Mouse (Mus musculus) forebrain, embryonic 16.5 days (tissue): Measurements from ENCODE around the gene Pth2. TPM values are rescaled to one million over a fixed set of nuclear protein-coding genes. Genes with fewer than 3 reads are reported as not detected.
A peak's percentile ranks its signal among the peaks of the same experiment; 100 is the strongest.

Experiments
- ATAC-seq: fragments of 200-750 bp; cut with Nextera tagmentation; 2 replicates; pipeline ENCODE4 v1.8.0; 2017; ENCODE audit warnings: mild to moderate bottlenecking, moderate library complexity
- H3K27ac ChIP-seq: fragments of 300-500 bp; sonication (generic); 2 replicates; pipeline ENCODE4 v1.5.1; 2014; ENCODE audit warnings: low read length, control low read depth
- H3K27me3 ChIP-seq: fragments of 300-500 bp; sonication (generic); replicated peaks from 2 replicates; pipeline ENCODE4 v1.6.1; 2014; ENCODE audit warnings: low read length; ENCODE audit not compliant: control insufficient read depth, insufficient read depth
- H3K36me3 ChIP-seq: fragments of 300-500 bp; sonication (generic); 2 replicates; pipeline ENCODE4 v1.6.1; 2014; ENCODE audit not compliant: control insufficient read depth, insufficient read depth
- H3K4me1 ChIP-seq: fragments of 300-500 bp; sonication (generic); replicated peaks from 2 replicates; pipeline ENCODE4 v1.6.1; 2014; ENCODE audit warnings: low read length; ENCODE audit not compliant: control insufficient read depth, insufficient read depth
- H3K4me2 ChIP-seq: fragments of 300-500 bp; sonication (generic); 2 replicates; pipeline ENCODE4 v1.6.1; 2014; ENCODE audit warnings: mild to moderate bottlenecking, low read length, control low read depth
- H3K4me3 ChIP-seq: fragments of 300-500 bp; sonication (generic); replicated peaks from 2 replicates; pipeline ENCODE4 v1.5.1; 2014; ENCODE audit warnings: mild to moderate bottlenecking, low read length, control low read depth
- H3K9ac ChIP-seq: fragments of 300-500 bp; sonication (generic); replicated peaks from 2 replicates; pipeline ENCODE4 v1.6.1; 2014; ENCODE audit warnings: low read depth, low read length, control low read depth
- H3K9me3 ChIP-seq: fragments of 300-500 bp; sonication (generic); 2 replicates; pipeline ENCODE4 v1.6.1; 2016; ENCODE audit warnings: low read length; ENCODE audit not compliant: control insufficient read depth
- WGBS: fragments of 180-500 bp; shearing (Covaris S2); extraction: QIAGEN DNeasy Blood & Tissue Kit; methylation state at CpG from one replicate; pipeline ENCODE4 v1.1.7; 2014; 5-methylcytosine and 5-hydroxymethylcytosine counted together
- polyA plus RNA-seq: library from polyadenylated mRNA; unstranded; fragments of >200 nt; fragmentation: Nextera tagmentation; extraction: Ambion mirVana; gene quantifications from 2 replicates; pipeline ENCODE4 v1.2.1, GENCODE M21; 2015

Pth2 gene
- polyA plus RNA-seq, 1 experiment from 2014 or later: 0.63 TPM

DNA sequence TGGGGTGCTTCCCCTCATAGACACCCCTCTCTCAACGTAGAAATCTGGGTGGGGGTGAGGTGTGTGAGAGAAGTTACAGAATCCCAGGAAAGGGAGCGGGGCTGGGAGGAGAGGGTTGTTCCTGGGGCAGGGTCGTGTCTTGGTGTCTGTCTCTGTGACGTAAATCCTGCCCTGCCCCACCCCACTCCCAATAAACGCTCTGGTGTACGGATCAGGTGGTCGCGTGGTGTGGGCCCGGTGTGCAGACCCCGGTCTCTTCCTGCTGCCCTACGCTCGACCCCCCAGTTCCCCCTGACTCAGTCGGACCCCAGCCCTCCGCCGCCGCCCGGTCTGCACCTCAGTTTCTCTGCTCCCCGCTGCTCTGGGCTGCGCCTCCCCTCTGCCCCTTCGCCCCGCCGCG, 4.9 kb upstream of the Pth2 start:
- H3K27me3 ChIP-seq: peaks cover 71% of the 10 kb centered on the region
- H3K9ac ChIP-seq: no peak overlapping the region
- under 1% methylated on average over 23 of the region's 23 CpGs for WGBS
- 0 out of 2 replicates have a peak, but pooled peaks cover 2% of the 10 kb centered on the region for H3K36me3 ChIP-seq
- no peak overlapping the region for H3K4me3 ChIP-seq
- 0 out of 2 replicates have a peak, but pooled peaks have one; percentile 10 for ATAC-seq
- H3K4me1 ChIP-seq: peaks cover 9% of the 10 kb centered on the region
- no peak overlapping the region for H3K27ac ChIP-seq
- no peaks in the 10 kb centered on the region for H3K9me3 ChIP-seq
- peak overlapping the region; percentile 39 for H3K4me2 ChIP-seq

DNA sequence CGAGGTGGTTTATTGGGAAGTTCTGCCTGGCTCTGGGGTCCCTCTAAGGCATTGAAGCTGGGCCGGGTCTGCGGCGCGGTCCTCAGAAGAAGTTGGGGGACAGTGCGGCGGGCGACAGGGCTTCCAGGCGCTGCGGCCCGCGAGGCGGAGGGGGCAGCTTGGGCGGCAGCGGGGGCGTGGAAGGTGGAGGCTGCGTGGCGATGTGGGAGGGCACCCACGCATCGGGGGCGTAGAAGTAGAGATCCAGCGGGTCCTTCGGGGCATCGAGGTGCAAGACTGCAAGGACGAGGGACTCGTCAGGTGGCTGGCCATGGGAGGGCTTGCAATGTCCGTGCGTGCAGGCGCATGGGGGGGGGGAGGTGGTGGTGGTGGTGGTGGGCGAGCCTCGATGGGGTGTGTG, 4.4 kb upstream of the Pth2 start:
- Histone ChIP-seq H3K9me3 (no peaks in the 10 kb centered on the region), H3K27me3 (peaks cover 75% of the 10 kb centered on the region), H3K9ac (no peak overlapping the region), H3K4me1 (peaks cover 11% of the 10 kb centered on the region), H3K36me3 (0 out of 2 replicates have a peak, but pooled peaks cover 2% of the 10 kb centered on the region), H3K4me3 (peak overlapping the region; percentile 10; the same call in 1 of the 2 replicates), H3K4me2 (peak overlapping the region; percentile 39), H3K27ac (no peak overlapping the region)
- peak; percentile 23; the same call in 1 of the 2 replicates for ATAC-seq
- WGBS: under 1% methylated on average over 31 of the region's 31 CpGs

- no peak overlapping the region for H3K4me3 ChIP-seq
- no peaks in the 10 kb centered on the region for H3K9me3 ChIP-seq
- 18% methylated on average over 7 of the region's 7 CpGs for WGBS
- H3K36me3 ChIP-seq: no peaks in the 10 kb centered on the region
- peaks cover 22% of the 10 kb centered on the region for H3K4me1 ChIP-seq
- no peak overlapping the region for H3K4me2 ChIP-seq
- ATAC-seq: no peak
- H3K27me3 ChIP-seq: peaks cover 86% of the 10 kb centered on the region
- no peak overlapping the region for H3K27ac ChIP-seq
- H3K9ac ChIP-seq: no peak overlapping the region
These were observed 2.2 kb upstream of the Pth2 start for GRCm38 (mm10) chr7:45178550-45178949.

GRCm38 (mm10) chr7:45179469-45179868, 1.3 kb upstream of the Pth2 start, which contains the start of gene Gfy:
Gene Gfy, minus strand, starts transcription at chr7:45179569.
- 20% methylated on average over 7 of the region's 7 CpGs for WGBS
- no peaks in the 10 kb centered on the region for H3K36me3 ChIP-seq
- H3K27me3 ChIP-seq: peaks cover 89% of the 10 kb centered on the region
- no peak for ATAC-seq
- no peak within 1 kb of the TSS for H3K27ac ChIP-seq
- no peak within 1 kb of the TSS for H3K9ac ChIP-seq
- peaks cover 22% of the 10 kb centered on the region for H3K4me1 ChIP-seq
- no peak within 1 kb of the TSS for H3K4me3 ChIP-seq
- H3K4me2 ChIP-seq: no peak within 1 kb of the TSS
- no peaks in the 10 kb centered on the region for H3K9me3 ChIP-seq

DNA sequence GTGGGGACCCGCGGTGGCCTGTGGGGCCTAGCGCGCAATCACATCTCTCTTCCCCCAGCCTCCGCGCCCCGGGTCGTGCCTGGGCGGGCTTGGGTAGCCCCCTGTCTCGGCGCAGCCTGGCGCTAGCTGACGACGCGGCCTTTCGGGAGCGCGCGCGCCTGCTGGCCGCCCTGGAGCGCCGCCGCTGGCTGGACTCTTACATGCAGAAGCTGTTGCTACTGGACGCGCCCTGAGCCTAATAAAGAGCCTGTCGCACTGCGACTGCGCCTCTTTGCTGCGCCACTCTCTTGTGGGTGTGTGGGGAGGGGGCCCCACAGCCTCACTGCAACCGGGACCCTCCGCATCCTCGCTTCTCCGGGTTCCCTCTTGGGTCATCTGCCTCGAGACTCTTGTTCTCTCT, 745 bp downstream of the Pth2 start:
- Histone ChIP-seq H3K9ac (no peak overlapping the region), H3K4me3 (peak overlapping the region; percentile 14), H3K36me3 (no peaks in the 10 kb centered on the region), H3K27me3 (peaks cover 77% of the 10 kb centered on the region), H3K27ac (no peak overlapping the region), H3K4me2 (peak overlapping the region; percentile 61), H3K4me1 (peaks cover 14% of the 10 kb centered on the region), H3K9me3 (no peaks in the 10 kb centered on the region)
- no peak for ATAC-seq
- 4% methylated on average over 27 of the region's 35 CpGs for WGBS

DNA sequence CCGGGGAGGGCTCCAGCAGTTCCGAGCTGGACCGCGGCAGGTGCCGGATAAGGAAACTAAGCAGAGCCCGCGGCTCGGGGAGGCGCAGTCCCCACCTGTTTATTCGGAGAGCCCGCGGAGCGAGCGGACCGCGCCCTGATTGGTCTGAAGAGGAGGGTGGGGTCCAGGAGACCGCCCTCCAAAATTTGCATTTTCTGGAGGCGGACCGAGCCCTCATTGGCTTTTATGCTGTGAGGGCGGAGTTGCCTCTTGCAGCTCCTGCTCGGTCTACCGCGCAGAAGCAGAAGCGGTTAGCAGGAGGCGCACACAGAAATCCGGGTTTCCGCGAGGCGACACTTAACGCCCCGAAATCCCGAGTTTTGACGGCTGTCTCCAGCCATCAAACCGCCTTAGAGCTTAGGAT, 1.4 kb downstream of the Pth2 start:
- peaks cover 76% of the 10 kb centered on the region for H3K27me3 ChIP-seq
- peak; percentile 96 for ATAC-seq
- peak overlapping the region; percentile 20; the same call in 1 of the 2 replicates for H3K9ac ChIP-seq
- H3K27ac ChIP-seq: no peak overlapping the region
- under 1% methylated on average over 34 of the region's 34 CpGs for WGBS
- H3K9me3 ChIP-seq: no peaks in the 10 kb centered on the region
- peak overlapping the region; percentile 61 for H3K4me2 ChIP-seq
- H3K4me1 ChIP-seq: peaks cover 13% of the 10 kb centered on the region
- peak overlapping the region; percentile 43 for H3K4me3 ChIP-seq
- no peaks in the 10 kb centered on the region for H3K36me3 ChIP-seq

DNA sequence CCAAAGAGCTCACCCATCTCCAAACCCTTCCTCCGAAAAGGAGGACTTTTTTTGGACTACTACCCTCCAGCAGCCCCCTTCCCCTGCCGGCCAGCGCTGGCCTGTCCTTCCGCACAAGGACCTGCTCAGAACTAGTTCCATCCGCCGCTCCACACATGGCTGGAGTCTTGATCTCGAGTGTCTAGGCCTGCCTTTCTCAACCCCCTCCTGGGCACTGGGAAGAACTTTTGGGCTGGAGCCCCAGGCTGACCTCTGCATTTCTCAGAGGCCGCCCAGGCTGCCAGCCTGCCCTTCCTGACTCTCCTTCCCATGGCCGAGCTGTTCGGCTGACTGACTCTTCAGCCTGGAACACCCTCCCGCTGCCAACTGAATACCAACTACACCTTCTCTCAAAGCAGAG, 1.8 kb downstream of the Pth2 start:
- H3K4me3 ChIP-seq: peak overlapping the region; percentile 43
- no peaks in the 10 kb centered on the region for H3K9me3 ChIP-seq
- peak; percentile 24; the same call in 1 of the 2 replicates for ATAC-seq
- no peak overlapping the region for H3K27ac ChIP-seq
- H3K9ac ChIP-seq: peak overlapping the region; percentile 20; the same call in 1 of the 2 replicates
- no peaks in the 10 kb centered on the region for H3K36me3 ChIP-seq
- peak overlapping the region; percentile 61 for H3K4me2 ChIP-seq
- WGBS: 9% methylated on average over 11 of the region's 11 CpGs
- peaks cover 72% of the 10 kb centered on the region for H3K27me3 ChIP-seq
- peaks cover 13% of the 10 kb centered on the region for H3K4me1 ChIP-seq

DNA sequence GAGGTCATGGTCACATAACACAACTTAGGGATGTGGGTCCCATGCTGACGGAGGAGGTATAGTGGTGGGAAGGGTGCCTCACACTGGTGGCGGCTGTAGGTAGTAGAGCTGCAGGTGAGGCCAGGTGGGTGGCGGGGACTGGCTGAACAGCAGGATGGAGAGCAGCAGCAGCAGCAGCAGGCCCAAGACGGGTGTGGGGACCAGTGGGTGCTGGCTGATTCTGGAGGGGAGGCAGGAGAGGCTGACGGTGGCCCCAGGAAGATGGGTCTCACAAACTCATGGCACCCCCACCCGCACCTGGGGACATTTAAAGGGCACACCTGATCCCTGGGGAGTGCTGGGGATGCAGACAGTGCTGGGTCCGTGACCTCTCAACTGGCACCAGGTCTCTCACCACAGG, 2.9 kb downstream of the Pth2 start:
- WGBS: 60% methylated on average over 7 of the region's 7 CpGs
- H3K9me3 ChIP-seq: no peaks in the 10 kb centered on the region
- no peak for ATAC-seq
- H3K27me3 ChIP-seq: peaks cover 61% of the 10 kb centered on the region
- no peaks in the 10 kb centered on the region for H3K36me3 ChIP-seq
- no peak overlapping the region for H3K4me2 ChIP-seq
- H3K4me1 ChIP-seq: peaks cover 13% of the 10 kb centered on the region
- no peak overlapping the region for H3K9ac ChIP-seq
- no peak overlapping the region for H3K27ac ChIP-seq
- no peak overlapping the region for H3K4me3 ChIP-seq

GRCm38 (mm10) chr7:45185921-45186320, 5.1 kb downstream of the Pth2 start:
- ATAC-seq: no peak
- peaks cover 40% of the 10 kb centered on the region for H3K27me3 ChIP-seq
- no peaks in the 10 kb centered on the region for H3K36me3 ChIP-seq
- H3K4me1 ChIP-seq: peaks cover 13% of the 10 kb centered on the region
- H3K9ac ChIP-seq: no peak overlapping the region
- no peak overlapping the region for H3K27ac ChIP-seq
- 41% methylated on average over 7 of the region's 7 CpGs for WGBS
- H3K4me2 ChIP-seq: no peak overlapping the region
- H3K9me3 ChIP-seq: no peaks in the 10 kb centered on the region
- H3K4me3 ChIP-seq: no peak overlapping the region

DNA sequence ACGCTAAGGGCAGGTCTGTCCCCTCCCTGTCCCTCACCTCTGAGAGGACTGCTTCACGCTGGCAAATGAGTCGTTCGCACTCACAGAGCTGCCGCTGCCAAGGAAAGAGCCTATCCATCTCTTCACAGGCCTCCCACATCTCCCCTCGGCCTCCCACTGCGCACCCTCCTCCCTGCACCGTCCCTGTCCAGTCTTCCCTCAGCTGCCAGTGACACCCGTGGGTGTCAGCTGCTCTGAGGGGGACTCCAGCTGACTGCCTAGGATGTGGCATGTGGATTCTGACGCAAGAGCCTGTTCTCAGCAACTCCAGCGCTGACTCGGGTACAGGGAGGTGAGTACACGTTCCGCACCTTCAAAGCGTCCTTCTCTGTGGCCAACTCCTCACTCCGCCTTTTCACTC, 8.8 kb downstream of the Pth2 start:
- H3K9me3 ChIP-seq: no peaks in the 10 kb centered on the region
- H3K4me2 ChIP-seq: no peak overlapping the region
- H3K9ac ChIP-seq: no peak overlapping the region
- H3K4me1 ChIP-seq: no peaks in the 10 kb centered on the region
- ATAC-seq: no peak
- H3K4me3 ChIP-seq: no peak overlapping the region
- WGBS: 57% methylated on average over 16 of the region's 16 CpGs
- no peaks in the 10 kb centered on the region for H3K36me3 ChIP-seq
- H3K27ac ChIP-seq: no peak overlapping the region
- H3K27me3 ChIP-seq: peaks cover 8% of the 10 kb centered on the region; the same call in 1 of the 2 replicates
